Mouse (Mus musculus): ENCODE measurements around the gene Mbd4.

Mbd4 gene

DNA sequence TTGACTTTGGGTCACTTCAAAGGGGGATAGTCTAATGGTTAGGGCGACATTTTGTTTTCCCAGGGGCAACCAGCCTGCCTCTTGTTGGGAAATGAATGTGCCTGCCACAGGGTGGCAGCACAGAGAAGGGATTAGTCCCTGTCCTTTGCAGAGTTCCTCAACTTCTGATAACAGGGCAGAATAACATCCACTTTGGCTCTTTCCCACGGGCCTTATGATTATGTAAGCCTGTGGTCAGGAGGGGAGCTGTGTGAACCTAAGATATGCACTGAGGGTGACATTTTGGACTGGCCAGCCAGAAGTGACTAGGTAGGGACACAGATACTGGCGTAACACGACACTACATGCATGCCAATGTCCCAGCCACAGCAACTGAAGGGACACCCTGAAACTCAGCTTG is 39.1 kb downstream of the Mbd4 start:
- peak; percentile 80 to 89 for DNase-seq (ENCODE audit: inconsistent age in 2 of 2, low spot score in 1 of 2)

- no peak for DNase-seq (ENCODE audit: inconsistent age in 2 of 2, low spot score in 1 of 2)
Observed at GRCm38 (mm10) chr6:115811606-115812005, 41.6 kb downstream of the Mbd4 start.

- DNase-seq (ENCODE audit: inconsistent age in 2 of 2, low spot score in 1 of 2) = peak; percentile 88 to 98
Observed at GRCm38 (mm10) chr6:115808488-115809231, 44.5 kb downstream of the Mbd4 start, which contains the start of gene Rpl32. TSS of gene Rpl32 (minus strand) at chr6:115808747.

DNA sequence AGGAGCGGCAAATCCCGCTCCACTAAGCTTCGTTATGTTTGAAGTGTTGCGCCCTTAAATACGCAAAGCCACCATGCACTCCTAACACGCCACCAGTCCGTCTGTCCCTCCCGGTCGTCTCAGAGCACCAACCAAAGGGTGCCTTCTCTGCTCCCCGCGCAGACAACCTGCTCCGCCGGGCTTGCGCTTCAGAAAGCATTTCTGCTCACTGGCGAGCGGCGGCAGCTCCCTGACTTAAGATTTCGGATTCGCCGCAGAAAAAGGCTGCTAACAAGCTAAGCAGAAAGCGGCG is 45.0 kb downstream of the Mbd4 start:
- no peak for DNase-seq (ENCODE audit: inconsistent age in 2 of 2, low spot score in 1 of 2)

- DNase-seq (ENCODE audit: inconsistent age in 2 of 2, low spot score in 1 of 2) = no peak
Observed at GRCm38 (mm10) chr6:115807464-115808195, 45.5 kb downstream of the Mbd4 start.

DNA sequence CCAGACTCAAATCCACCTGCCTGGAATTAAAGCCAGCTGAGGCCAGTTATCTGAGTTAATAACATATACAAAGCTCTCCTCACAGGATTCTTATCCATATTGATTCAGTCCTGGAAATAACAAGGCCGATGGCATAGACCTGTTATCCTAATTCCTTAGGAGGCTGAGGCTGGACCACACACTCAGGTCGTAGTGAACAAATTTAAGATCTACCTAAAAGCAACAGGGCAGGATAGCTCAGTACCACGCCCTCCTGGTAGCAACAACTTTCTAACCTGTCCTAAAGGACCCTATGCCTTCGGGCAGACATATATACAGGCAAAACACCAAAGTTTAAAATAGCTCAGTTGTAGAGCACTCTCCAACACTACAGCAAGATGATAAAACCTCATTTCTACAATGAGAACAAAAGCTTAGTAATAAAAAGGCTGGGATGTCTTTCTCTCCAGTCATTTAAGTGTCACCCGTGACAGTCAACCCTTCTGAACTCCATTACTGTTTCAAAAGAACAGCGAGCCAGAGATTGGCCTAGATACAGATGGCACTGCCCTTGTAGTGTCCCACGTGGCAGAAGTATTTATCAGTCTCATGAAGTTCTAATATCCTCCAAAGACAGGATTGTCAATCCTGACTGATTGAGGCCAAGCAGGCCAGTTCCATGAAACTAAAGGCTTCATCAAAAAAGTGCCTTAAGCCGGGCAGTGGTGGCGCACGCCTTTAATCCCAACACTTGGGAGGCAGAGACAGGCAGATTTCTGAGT is 48.6 kb downstream of the Mbd4 start:
- peak in 1 of 2 experiments; percentile 57 for DNase-seq (ENCODE audit: inconsistent age in 2 of 2, low spot score in 1 of 2)

DNA sequence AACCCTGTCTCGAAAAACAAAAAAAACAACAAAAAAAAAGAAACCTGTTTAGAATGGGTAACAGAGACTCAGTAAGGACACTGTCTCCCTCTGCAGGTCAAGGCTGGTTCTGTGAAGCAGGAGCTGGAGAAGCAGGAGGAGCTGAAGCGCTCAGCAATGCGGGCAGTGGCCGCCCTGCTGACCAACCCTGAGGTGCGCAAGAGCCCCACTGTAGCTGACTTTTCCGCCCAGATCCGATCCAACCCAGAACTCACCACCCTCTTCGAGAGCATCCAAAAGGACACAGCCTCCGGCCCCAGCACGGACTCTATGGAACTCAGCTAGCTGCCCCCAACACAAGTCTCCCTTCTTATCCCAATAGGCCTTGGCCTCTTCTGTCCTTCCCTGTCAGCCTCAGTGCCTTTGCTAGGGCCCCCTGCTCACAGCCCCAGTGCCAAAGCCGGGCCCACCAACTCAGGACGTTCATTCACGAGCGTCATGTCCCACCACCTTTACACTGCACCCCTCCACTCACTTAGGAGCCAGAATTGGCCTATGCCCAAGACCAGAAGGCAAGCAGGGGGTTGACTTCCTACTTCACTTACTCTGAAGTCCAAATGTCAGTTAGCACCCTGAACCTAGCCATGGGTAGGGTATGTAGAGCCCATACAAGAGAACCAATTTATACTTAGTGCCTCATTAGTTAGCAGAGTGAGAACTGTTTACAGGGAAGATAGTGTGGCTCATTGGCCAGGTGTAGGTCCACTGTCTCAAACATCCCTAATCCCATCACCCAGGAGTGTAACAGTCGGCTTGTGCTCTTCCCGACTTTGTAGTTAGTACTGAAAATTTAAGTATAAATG is 49.4 kb downstream of the Mbd4 start:
- peak; percentile 79 to 90 for DNase-seq (ENCODE audit: inconsistent age in 2 of 2, low spot score in 1 of 2)

- peak in 1 of 2 experiments; percentile 24 for DNase-seq (ENCODE audit: inconsistent age in 2 of 2, low spot score in 1 of 2)
Observed at GRCm38 (mm10) chr6:115801811-115802210, 51.4 kb downstream of the Mbd4 start.

DNA sequence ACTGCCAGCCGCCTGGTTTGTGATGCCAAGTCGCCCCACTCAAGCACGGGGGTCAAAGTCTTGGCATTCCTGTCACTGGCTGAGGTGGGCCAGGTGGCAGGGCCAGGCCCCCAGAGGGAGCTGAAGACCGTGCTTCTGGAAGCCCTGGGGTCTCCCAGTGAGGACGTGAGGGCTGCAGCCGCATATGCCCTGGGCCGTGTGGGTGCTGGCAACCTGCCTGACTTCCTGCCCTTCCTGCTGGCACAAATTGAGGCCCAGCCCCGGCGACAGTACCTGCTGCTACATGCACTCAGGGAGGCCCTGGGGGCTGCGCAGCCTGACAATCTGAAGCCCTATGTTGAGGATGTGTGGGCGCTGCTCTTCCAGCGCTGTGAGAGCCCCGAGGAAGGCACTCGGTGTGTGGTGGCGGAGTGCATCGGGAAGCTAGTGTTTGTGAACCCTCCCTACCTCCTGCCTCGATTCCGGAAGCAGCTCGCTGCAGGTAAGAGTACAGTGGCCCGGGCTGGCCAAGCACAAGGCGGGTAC is 60.4 kb downstream of the Mbd4 start:
- peak in 1 of 2 experiments; percentile 22 for DNase-seq (ENCODE audit: inconsistent age in 2 of 2, low spot score in 1 of 2)

DNA sequence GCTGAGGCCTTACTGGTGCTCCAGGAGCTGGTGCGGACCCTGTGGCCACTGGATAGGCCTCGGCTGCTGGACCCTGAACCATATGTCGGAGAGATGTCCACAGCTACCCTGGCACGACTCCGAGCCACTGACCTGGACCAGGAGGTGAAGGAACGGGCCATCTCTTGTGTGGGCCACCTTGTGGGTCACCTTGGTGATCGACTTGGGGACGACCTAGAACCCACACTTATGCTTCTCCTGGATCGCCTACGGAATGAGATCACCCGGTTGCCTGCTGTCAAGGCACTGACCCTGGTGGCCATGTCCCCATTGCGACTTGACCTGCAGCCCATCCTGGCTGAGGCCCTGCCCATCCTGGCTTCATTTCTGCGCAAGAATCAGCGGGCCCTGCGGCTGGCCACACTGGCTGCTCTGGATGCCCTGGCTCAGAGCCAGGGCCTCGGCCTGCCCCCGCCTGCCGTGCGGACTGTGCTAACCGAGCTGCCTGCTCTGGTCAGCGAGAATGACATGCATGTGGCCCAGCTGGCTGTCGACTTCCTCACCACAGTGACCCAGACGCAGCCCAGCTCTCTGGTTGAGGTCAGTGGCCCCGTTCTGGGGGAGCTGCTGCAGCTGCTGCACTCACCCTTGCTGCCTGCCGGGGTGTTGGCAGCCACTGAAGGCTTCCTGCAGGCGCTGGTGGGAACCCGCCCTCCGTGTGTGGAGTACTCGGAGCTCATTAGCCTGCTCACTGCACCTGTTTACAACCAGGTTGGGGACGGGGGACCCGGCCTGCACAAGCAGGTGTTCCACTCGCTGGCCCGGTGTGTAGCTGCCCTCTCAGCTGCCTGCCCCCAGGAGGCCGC is 61.1 kb downstream of the Mbd4 start:
- DNase-seq (ENCODE audit: inconsistent age in 2 of 2, low spot score in 1 of 2) = peak in 1 of 2 experiments; percentile 35

GRCm38 (mm10) chr6:115791016-115791415 is 62.2 kb downstream of the Mbd4 start:
- DNase-seq (ENCODE audit: inconsistent age in 2 of 2, low spot score in 1 of 2) = no peak
